Mouse (Mus musculus) heart, postnatal 0 days (tissue): ENCODE measurements around the gene Tmc3.

ENCODE experiments used
- CTCF ChIP-seq: IDR thresholded peaks from 2 replicates; pipeline ENCODE4 v1.5.1; 2016; ENCODE audit warnings: antibody characterized with exemption, control low read depth, low read depth
- EP300 ChIP-seq: IDR thresholded peaks from 2 replicates; pipeline ENCODE4 v1.6.1; 2016; ENCODE audit warnings: antibody characterized with exemption, low read depth

DNA sequence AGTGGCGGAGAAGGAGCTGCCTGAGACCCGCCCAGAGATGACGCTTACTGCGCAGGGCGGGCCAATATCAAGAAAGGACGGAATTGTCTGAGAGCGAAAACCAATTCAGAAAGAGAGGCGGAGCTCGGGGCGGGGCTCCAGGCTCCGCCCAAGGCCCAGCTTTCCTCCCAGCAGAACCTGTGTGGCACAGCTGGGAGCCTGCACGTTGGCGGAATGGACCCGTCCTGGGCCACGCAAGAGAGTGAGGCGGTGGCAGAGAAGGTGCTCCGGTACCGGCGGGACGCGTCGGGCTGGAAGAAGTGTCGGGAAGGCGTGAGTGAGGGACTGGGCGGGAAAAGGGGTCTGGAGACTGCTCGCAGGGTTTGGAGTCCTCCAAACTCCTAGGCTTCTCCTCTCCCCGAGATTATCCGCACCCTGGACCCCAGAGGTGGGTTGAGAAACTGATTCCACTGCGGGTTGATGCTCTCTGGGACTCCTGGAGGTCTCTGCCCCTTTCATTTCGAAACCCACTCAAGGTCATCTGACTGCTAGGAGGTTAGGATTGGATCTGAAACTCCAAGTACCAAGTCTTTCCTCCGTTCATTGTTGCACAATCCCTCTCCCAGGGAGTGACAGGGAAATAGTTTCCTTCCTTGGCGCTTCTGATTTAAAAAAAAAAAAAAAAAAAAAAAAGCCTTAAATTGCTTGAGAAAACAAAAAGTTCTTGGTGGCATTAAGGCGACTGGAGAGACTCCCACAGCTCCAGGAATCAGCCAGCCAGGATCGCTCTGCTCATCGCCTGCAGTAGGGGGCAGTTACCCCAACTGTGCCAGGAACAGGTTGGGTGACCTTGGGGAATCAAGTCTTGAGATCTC lies 47.3 kb downstream of the Tmc3 start, which contains the start of gene Stard5:
- TF ChIP-seq CTCF (0 out of 2 replicates have a peak, but pooled peaks have one; percentile 8), EP300 (no peak)
